Mouse (Mus musculus): ENCODE measurements at regions not wholly inside any gene's neighbourhood (a gene's known extent, or its start where the extent isn't known, plus 50 kb on each side); places are given as distances from the start of the nearest gene placed in this dataset.
"Not testable (repeated sequence)": the region's sequence is repeated elsewhere in the genome, so short reads cannot be mapped to it uniquely, and the experiment has no call there.

DNA sequence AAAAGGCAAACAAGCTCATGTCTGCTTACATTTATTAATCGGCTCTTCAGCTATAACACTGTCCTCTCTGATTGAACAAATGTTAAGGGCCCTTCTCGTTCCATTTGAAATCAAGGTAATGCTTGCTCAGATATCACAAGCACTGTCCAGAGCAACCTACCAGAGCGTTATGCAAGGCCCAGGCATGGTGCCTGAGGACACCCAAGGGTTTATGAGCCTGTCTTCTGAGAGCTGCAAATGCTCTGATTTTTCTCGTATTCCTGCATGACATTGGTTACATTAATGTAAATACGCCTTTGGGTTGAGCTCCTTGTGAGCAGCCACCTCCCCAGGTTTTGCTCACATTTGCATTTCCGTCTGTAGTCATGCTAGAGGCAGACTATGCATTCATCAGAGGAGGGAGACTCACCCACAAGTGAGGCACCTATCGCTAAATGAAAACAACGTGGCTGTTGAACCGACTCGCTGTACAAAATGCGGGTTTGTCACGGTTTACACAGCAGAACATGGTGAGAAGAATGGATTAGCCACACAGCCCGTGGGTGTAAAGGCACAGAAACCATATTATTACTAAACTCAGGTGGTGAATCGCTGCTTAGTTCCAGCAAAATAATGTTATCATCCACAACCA, 152.7 kb upstream of the Ipo5 start:
- no peak for DNase-seq

GRCm38 (mm10) chr14:120762168-120762567, 148.9 kb upstream of the Ipo5 start:
- DNase-seq = no peak

- DNase-seq = no peak
These were observed 148.3 kb upstream of the Ipo5 start for GRCm38 (mm10) chr14:120762733-120763132.

DNA sequence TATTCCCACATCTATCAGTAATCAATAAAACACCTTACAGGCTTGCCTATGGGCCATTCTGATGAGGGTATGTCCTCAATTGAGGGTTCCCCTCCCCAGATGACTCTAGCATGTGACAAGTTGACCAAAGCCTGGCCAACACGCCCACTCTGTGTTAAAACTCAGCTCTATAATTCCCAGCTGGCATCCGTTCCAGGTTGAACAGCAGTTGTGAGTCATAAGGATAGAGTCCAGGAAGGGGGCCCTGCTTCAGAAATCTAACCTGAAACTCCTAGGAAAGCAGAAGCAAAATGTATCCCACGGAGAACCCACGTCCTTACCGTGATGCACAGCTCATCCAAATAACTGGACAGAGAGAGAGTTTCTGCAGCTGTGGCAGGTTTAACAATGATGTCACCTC, 147.2 kb upstream of the Ipo5 start:
- DNase-seq = no peak

- no peak for DNase-seq
These were observed 146.6 kb upstream of the Ipo5 start for GRCm38 (mm10) chr14:120764386-120764785.

- no peak for DNase-seq
These were observed 144.6 kb upstream of the Ipo5 start for GRCm38 (mm10) chr14:120766451-120766850.

DNA sequence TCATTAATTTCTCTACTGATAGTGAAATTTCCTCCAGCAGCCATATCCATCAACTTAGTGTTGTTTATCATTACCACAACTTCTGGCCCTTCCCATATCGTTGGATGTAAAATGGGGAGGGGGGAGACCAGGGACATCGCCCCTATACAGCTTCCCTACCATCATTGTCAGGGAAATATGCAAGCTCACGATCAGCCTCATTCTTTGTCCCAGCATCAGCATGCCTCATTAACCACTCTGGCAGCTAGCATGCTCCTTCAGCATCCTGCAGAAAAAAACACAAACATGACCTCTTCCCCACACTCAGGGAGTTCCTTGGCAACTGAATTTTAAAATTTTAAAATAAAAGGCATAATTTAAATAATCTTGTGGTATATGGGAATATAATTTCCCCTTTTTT, 140.4 kb upstream of the Ipo5 start:
- no peak for DNase-seq

DNA sequence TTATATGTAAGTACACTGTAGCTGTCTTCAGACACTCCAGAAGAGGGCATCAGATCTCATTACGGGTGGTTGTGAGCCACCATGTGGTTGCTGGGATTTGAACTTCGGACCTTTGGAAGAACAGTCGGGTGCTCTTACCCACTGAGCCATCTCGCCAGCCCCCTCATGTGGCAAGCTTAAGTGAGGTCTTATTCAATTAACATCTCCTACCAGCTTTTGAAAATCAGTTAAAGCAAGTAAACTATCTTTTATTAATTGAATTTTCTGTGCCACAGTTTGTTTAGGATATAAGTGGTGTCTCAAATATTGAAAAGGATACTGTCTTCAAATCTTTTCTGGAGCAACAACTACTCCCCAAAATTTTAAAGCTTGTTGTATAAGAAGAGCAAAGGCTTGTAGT, 138.0 kb upstream of the Ipo5 start:
- DNase-seq = not testable (repeated sequence)

DNA sequence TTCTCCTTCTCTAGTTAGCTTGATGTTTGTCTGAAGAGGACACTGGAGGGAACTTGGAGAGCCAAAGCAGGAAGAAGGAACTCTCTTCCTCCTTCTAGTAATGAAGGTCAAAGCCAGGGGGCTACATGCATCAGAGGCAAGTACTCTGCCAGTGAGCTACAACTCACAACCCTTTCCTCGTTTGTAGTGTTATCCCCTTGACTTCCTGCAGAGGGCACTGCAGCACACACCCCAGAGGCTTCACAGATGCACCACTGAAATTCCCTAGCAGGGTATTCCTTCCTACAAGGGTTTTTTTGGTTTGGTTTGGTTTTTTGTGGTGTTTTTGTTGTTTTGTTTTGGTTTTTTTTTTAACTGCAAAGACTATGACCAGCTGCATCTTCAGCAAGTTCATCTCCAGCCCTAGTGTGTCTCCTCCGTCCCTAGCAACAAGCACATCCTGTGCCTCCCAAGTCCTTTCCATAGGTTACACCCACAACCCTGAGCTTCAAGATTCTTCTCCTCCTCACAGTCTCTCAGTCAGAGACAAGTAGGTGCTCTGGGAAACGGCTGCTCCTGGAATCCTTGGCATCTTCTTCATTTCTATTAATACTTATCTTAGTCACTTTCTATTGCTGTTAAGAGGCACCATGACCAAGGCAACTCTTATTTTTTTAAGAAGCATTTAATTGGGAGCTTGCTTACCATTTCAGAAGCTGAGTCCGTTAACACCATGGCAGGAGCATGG, 119.0 kb upstream of the Ipo5 start:
- DNase-seq = no peak

- DNase-seq = no peak
These were observed 113.0 kb upstream of the Ipo5 start for GRCm38 (mm10) chr14:120797916-120798490.

DNA sequence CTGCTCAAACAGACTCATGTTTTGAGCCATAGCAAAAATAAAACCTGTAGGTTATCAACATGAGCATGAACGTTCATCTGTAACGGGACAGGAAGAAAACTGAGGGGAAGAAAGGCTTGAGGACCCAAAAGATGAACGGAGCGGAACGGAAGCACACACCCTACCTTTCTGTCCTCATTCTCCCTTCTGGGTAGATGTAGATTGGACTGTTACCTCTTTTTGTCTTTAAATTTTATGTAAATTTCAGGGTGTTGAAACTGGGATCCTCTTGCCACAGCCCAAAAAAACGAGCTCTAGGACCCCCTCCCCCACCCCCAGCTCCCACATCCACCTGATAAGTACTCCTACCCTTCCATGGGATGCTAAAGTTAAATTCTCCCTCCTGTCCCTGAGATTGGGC, 107.8 kb upstream of the Ipo5 start:
- DNase-seq = no peak

- no peak for DNase-seq
These were observed 107.3 kb upstream of the Ipo5 start for GRCm38 (mm10) chr14:120803739-120804138.

GRCm38 (mm10) chr14:120804183-120804848, 106.7 kb upstream of the Ipo5 start:
- DNase-seq = no peak

DNA sequence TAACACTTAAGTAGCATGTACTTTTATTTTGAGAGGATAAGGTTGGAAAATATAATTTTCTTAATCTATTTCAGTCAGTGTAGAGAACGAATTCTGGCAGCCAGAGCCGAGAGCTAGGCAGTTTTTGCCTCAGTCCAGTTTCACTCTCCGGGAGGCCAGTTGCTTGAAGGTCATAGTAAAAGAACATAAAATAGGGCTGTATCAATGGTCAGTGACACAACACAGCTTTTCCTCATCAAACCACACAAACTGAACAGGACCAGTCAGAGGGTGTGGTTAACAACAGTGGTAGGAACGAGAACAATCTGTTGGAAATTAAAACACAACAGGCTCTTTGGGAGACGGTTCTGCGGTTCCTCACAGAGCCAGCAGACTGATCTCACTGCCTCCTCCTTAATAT, 105.9 kb upstream of the Ipo5 start:
- no peak for DNase-seq

DNA sequence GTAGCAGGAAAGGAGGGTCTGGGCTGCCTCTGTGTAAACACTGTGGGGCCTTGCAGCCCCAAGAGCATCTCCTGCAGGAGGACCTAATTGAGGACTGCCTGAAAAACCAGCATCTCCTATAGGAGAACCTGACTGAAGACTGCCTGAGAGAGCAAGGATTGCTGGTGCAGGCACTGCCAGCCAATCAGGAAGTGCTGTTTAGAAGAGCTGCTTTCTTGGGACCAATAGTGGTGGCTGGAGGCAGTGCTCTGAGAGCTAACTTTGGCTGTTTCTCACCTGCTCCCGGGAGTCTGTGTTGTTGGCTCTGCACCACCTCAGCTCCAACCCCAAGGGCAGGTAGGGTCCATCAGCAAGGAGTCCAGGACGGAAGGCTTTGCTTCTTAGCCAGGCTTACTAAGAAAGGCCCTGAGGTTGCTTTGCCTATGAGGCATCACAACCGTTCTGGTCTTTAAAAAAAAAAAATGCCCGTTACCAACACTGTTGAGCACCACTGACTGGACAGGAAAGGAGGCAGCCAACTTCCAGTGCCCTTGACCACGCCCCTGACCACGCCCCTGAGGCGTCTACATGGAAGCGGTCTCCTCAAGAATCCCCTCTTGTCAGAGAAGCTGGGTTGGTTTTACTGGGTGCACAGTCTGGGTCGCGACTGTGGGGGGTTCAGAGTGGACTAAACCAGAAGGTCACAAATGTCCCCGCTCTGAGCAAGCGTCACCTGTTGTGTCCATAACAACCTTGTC, 105.0 kb upstream of the Ipo5 start:
- DNase-seq = not testable (repeated sequence)

DNA sequence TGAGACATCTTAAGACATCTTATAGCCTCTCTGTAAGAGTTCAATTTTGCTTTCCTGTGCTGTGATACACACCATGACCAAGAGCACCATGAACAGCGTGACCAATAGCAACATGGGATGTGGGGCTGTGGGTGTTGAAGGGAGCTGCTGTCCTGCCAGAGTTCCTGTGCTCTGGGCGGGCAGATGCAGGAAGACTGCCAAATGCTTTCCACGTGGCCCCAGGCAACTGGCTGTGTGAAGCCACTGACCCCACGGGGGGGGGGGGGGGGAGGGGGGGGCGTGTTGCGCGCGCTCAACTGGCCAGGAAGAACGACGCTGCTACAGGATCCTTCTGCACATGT, 104.5 kb upstream of the Ipo5 start:
- no peak for DNase-seq

- no peak for DNase-seq
These were observed 101.7 kb upstream of the Ipo5 start for GRCm38 (mm10) chr14:120809321-120809720.

- no peak for DNase-seq
These were observed 97.1 kb upstream of the Ipo5 start for GRCm38 (mm10) chr14:120813938-120814337.

DNA sequence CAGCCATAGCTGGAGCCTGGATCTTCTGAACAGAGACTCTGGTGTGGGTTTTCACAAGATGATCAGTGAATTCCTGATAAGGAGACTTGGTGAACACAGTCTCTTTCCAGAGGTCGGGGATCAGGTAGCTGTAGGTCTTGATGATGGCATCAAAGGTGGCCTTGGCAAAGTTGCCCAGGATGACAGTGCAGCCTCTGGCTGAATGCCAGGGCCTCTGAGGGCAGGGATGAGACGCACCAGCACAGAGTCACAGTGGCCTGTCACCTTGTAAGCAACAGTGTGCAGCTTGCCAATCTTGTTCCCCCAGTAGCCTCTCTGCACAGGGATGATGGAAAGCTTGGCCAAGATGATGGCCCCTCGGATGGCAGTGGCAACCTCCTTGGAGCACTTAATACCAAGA, 95.9 kb upstream of the Ipo5 start:
- not testable (repeated sequence) for DNase-seq

- no peak for DNase-seq
These were observed 94.5 kb upstream of the Ipo5 start for GRCm38 (mm10) chr14:120816529-120816928.

DNA sequence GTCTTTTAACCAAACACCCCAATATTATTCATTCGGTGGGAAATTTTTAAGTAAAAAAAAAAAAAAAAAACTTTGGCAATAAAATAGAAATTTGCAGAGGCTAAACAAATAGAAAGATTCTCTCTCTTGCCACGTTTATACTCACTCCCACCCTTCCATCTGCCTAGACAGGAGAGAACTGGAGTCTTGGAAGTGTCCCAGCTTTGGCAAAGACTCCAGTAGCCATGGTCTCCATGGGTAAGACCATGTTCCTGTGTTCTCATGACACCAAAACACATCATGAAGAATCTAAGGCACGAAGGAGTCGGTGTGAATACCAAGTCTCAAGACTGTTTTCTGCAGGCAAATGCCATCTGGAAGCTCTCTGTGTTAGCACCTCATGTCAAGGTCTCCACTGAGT, 84.8 kb upstream of the Ipo5 start:
- DNase-seq = no peak

DNA sequence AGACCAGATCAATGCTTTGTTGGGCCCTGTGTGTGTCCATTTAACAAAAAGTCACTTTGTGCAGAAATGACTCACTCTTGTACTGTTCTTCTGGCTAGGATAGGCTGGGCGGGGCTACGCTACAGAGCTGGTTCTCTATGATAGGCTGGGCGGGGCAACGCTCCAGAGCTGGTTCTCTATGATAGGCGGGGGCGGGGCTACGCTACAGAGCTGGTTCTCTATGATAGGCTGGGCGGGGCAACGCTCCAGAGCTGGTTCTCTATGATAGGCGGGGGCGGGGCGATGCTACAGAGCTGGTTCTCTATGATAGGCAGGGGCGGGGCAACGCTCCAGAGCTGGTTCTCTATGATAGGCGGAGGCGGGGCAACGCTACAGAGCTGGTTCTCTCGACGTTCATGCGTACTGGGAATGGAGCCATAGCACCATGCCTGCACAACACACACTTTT, 80.6 kb upstream of the Ipo5 start:
- not testable (repeated sequence) for DNase-seq

- no peak for DNase-seq
These were observed 79.6 kb upstream of the Ipo5 start for GRCm38 (mm10) chr14:120831397-120831796.
